Mouse (Mus musculus): ENCODE results near the gene Rai1. TPM values are rescaled to one million over a fixed set of nuclear protein-coding genes. Genes with fewer than 3 reads are reported as not detected.

The Rai1 gene
- polyA plus RNA-seq, 1 experiment from 2014 or later, result 35.6 TPM

DNA sequence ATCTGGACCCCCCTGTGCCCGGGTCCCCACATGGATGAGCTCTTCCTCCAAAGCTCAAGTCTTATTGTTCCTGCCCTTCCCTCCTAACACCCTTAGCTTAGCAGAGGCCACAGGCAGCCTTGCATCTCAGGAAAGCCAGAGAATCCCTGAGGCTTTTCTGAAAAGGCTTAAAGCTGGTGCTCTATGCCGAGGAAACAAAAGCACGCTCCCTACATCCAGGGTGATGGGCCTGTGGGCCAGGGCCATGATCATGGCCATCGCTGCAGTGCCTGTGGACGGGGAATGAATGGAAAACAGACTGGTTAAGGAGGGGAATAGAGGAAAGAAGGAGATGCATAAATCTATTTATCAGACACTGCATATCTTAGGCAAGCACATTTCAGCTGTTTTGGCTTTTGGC is 50.9 kb downstream of the Rai1 start:
- H3K36me3 ChIP-seq, result peaks cover 11% of the 10 kb centered on the region
- no peak overlapping the region for H3K27ac ChIP-seq

GRCm38 (mm10) chr11:60158271-60158670 is 53.5 kb downstream of the Rai1 start:
- Histone ChIP-seq H3K4me1 (peaks cover 31% of the 10 kb centered on the region), H3K4me2 (replicated peaks) (no peak overlapping the region), H3K9ac (no peak overlapping the region), H3K4me3 (no peak overlapping the region), H3K36me3 (peaks cover 9% of the 10 kb centered on the region), H3K27ac (no peak overlapping the region), H3K9me3 (no peaks in the 10 kb centered on the region), H3K27me3 (no peaks in the 10 kb centered on the region)
- ATAC-seq (ENCODE audit: insufficient number of reproducible peaks, insufficient read depth, low FRiP score, low TSS enrichment), result no peak
- 80% methylated on average over 4 of the region's 4 CpGs for WGBS

More for the DNA sequence above, 50.9 kb downstream of the Rai1 start:
- Histone ChIP-seq H3K4me1 (peaks cover 8% of the 10 kb centered on the region), H3K27me3 (no peaks in the 10 kb centered on the region), H3K9ac (no peak overlapping the region), H3K4me2 (replicated peaks) (no peak overlapping the region), H3K4me3 (no peak overlapping the region), H3K9me3 (no peaks in the 10 kb centered on the region)
- 76% methylated on average over 5 of the region's 5 CpGs for WGBS
- no peak for ATAC-seq (ENCODE audit: insufficient number of reproducible peaks, insufficient read depth, low FRiP score, low TSS enrichment)

- H3K4me3 ChIP-seq, result no peak overlapping the region
- 89% methylated on average over 5 of the region's 5 CpGs for WGBS
- no peak overlapping the region for H3K4me2 ChIP-seq (replicated peaks)
- peaks cover 48% of the 10 kb centered on the region for H3K4me1 ChIP-seq
- no peak overlapping the region for H3K27ac ChIP-seq
- peaks cover 9% of the 10 kb centered on the region for H3K36me3 ChIP-seq
- no peaks in the 10 kb centered on the region for H3K9me3 ChIP-seq
- no peak for ATAC-seq (ENCODE audit: insufficient number of reproducible peaks, insufficient read depth, low FRiP score, low TSS enrichment)
- no peaks in the 10 kb centered on the region for H3K27me3 ChIP-seq
- H3K9ac ChIP-seq, result peak overlapping the region; percentile 12; the same call in 1 of the 2 replicates
Measured at GRCm38 (mm10) chr11:60159955-60160354, 55.1 kb downstream of the Rai1 start.

DNA sequence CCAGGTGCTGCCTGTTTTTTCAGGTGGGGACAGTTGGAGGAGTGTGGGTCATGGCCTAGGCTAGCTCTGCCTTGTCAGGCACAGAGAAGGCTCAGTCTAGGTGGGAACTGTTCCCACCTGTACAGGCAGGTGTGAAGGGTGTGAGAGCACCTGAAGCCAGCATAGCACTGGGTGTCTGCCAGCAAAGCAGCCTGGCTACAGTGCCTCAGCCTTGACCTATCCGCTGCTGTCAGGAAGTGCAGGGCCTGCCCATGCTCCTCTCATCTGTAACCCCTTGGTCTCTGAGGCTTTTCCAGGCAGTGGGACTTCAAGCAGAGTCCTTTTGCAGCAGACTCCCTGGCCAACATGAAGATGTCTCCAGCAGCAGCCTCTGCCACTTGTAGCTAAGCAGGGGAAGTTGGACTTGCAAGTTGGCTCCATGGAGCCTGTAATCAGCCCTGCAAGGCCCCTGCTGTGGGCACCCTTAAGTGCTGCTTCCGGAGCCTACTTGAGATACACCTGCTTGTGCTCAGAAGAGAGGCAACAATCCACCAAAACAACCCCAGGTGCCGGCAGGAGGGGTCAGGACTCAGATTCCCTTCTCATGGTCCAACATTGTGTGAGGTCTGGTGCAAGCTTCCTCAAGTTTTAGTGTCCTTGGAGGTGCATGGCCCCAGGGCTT is 55.8 kb downstream of the Rai1 start:
- no peak overlapping the region for H3K4me2 ChIP-seq (replicated peaks)
- no peak overlapping the region for H3K27ac ChIP-seq
- peaks cover 51% of the 10 kb centered on the region for H3K4me1 ChIP-seq
- WGBS, result 58% methylated on average over 3 of the region's 3 CpGs
- no peak overlapping the region for H3K4me3 ChIP-seq
- ATAC-seq (ENCODE audit: insufficient number of reproducible peaks, insufficient read depth, low FRiP score, low TSS enrichment), result 0 out of 2 replicates have a peak, but pooled peaks have one; percentile 19
- no peaks in the 10 kb centered on the region for H3K27me3 ChIP-seq
- H3K36me3 ChIP-seq, result peaks cover 9% of the 10 kb centered on the region
- H3K9me3 ChIP-seq, result no peaks in the 10 kb centered on the region
- peak overlapping the region; percentile 12; the same call in 1 of the 2 replicates for H3K9ac ChIP-seq

GRCm38 (mm10) chr11:60161146-60161874 is 56.5 kb downstream of the Rai1 start:
- no peak for ATAC-seq (ENCODE audit: insufficient number of reproducible peaks, insufficient read depth, low FRiP score, low TSS enrichment)
- peak overlapping the region; percentile 61; the same call in 1 of the 2 replicates for H3K27ac ChIP-seq
- H3K4me1 ChIP-seq, result peaks cover 55% of the 10 kb centered on the region
- no peaks in the 10 kb centered on the region for H3K27me3 ChIP-seq
- H3K9me3 ChIP-seq, result no peaks in the 10 kb centered on the region
- H3K9ac ChIP-seq, result no peak overlapping the region
- no peak overlapping the region for H3K4me2 ChIP-seq (replicated peaks)
- H3K4me3 ChIP-seq, result no peak overlapping the region
- peaks cover 9% of the 10 kb centered on the region for H3K36me3 ChIP-seq
- WGBS, result 69% methylated on average over 9 of the region's 9 CpGs

DNA sequence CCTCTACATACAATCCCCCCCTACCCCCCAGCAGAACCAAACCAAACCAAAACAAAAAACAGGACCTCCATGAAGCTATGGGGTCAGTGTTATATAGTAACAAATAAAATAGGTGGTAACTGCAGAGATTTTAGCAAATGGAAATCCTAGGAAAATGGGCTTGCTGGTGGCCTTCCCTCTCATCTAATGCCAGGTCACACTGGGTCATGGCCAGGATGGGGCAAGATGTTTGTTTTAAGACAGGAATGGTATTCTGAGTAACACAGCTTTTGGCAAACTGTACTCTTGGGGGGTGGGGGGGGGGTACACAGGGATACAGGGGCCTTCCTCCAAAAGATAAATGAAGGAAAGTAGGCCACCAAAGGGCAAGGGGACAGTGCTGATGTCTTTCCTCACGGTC is 57.7 kb downstream of the Rai1 start:
- Histone ChIP-seq H3K36me3 (peaks cover 9% of the 10 kb centered on the region; the same call in 1 of the 2 replicates), H3K4me1 (peaks cover 59% of the 10 kb centered on the region), H3K9ac (no peak overlapping the region), H3K27ac (no peak overlapping the region; the same call in 1 of the 2 replicates), H3K4me2 (replicated peaks) (no peak overlapping the region), H3K27me3 (no peaks in the 10 kb centered on the region), H3K9me3 (no peaks in the 10 kb centered on the region), H3K4me3 (no peak overlapping the region)
- ATAC-seq (ENCODE audit: insufficient number of reproducible peaks, insufficient read depth, low FRiP score, low TSS enrichment), result no peak
- 80% methylated on average over 1 of the region's 1 CpGs for WGBS

GRCm38 (mm10) chr11:60163362-60163761 is 58.5 kb downstream of the Rai1 start:
- peaks cover 68% of the 10 kb centered on the region for H3K4me1 ChIP-seq
- 89% methylated on average over 4 of the region's 4 CpGs for WGBS
- no peaks in the 10 kb centered on the region for H3K9me3 ChIP-seq
- no peak overlapping the region for H3K4me2 ChIP-seq (replicated peaks)
- no peak for ATAC-seq (ENCODE audit: insufficient number of reproducible peaks, insufficient read depth, low FRiP score, low TSS enrichment)
- H3K27ac ChIP-seq, result no peak overlapping the region
- no peaks in the 10 kb centered on the region for H3K27me3 ChIP-seq
- no peak overlapping the region for H3K9ac ChIP-seq
- H3K36me3 ChIP-seq, result peaks cover 9% of the 10 kb centered on the region; the same call in 1 of the 2 replicates
- no peak overlapping the region for H3K4me3 ChIP-seq

GRCm38 (mm10) chr11:60164450-60164849 is 59.6 kb downstream of the Rai1 start:
- Histone ChIP-seq H3K27me3 (no peaks in the 10 kb centered on the region), H3K9ac (no peak overlapping the region), H3K9me3 (no peaks in the 10 kb centered on the region), H3K4me3 (no peak overlapping the region), H3K4me1 (peaks cover 79% of the 10 kb centered on the region), H3K27ac (peak overlapping the region; percentile 37; the same call in 1 of the 2 replicates), H3K4me2 (replicated peaks) (no peak overlapping the region), H3K36me3 (peaks cover 9% of the 10 kb centered on the region; the same call in 1 of the 2 replicates)
- no peak for ATAC-seq (ENCODE audit: insufficient number of reproducible peaks, insufficient read depth, low FRiP score, low TSS enrichment)
- 80% methylated on average over 6 of the region's 6 CpGs for WGBS

DNA sequence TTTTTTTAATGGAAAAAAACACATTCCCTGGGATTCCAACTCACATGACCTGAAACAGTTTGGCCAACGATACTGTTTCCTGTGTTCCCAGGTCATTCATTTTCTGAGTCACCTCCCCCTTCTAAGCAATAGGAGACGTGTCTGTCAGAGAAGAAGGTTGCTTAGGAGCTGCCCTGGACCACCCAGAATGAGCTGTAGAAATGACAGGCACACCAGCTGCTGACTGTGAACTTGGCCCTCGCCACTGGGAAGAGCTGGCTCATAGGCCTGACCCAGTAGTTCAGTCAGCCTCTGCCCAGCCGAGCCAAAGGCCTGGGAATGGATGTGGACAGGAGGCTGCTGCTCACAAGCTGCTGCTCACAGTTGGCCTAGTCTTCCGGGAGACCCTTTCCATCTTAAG is 60.3 kb downstream of the Rai1 start:
- H3K4me3 ChIP-seq, result no peak overlapping the region
- H3K4me2 ChIP-seq (replicated peaks), result no peak overlapping the region
- 40% methylated on average over 5 of the region's 5 CpGs for WGBS
- no peak for ATAC-seq (ENCODE audit: insufficient number of reproducible peaks, insufficient read depth, low FRiP score, low TSS enrichment)
- no peaks in the 10 kb centered on the region for H3K27me3 ChIP-seq
- no peak overlapping the region for H3K9ac ChIP-seq
- no peak overlapping the region for H3K27ac ChIP-seq
- H3K4me1 ChIP-seq, result peaks cover 78% of the 10 kb centered on the region
- peaks cover 9% of the 10 kb centered on the region; the same call in 1 of the 2 replicates for H3K36me3 ChIP-seq
- no peaks in the 10 kb centered on the region for H3K9me3 ChIP-seq

GRCm38 (mm10) chr11:60168780-60169179 is 64.0 kb downstream of the Rai1 start:
- Histone ChIP-seq H3K27ac (peak overlapping the region; percentile 61; the same call in 1 of the 2 replicates), H3K36me3 (no peaks in the 10 kb centered on the region), H3K4me2 (replicated peaks) (no peak overlapping the region), H3K27me3 (no peaks in the 10 kb centered on the region), H3K9ac (no peak overlapping the region), H3K4me1 (peaks cover 63% of the 10 kb centered on the region), H3K4me3 (no peak overlapping the region), H3K9me3 (no peaks in the 10 kb centered on the region)
- ATAC-seq (ENCODE audit: insufficient number of reproducible peaks, insufficient read depth, low FRiP score, low TSS enrichment), result no peak
- 27% methylated on average over 9 of the region's 9 CpGs for WGBS

- Histone ChIP-seq H3K27ac (no peak overlapping the region), H3K4me3 (no peak overlapping the region), H3K36me3 (no peaks in the 10 kb centered on the region), H3K27me3 (no peaks in the 10 kb centered on the region), H3K9ac (no peak overlapping the region), H3K9me3 (no peaks in the 10 kb centered on the region), H3K4me1 (peaks cover 67% of the 10 kb centered on the region), H3K4me2 (replicated peaks) (no peak overlapping the region)
- ATAC-seq (ENCODE audit: insufficient number of reproducible peaks, insufficient read depth, low FRiP score, low TSS enrichment), result no peak
- 81% methylated on average over 3 of the region's 3 CpGs for WGBS
Measured at GRCm38 (mm10) chr11:60172074-60172473, 67.3 kb downstream of the Rai1 start.

Measured in embryonic facial prominence, embryonic 12.5 days (tissue).